Mouse (Mus musculus) activated CD4-positive, CD25-positive, alpha-beta regulatory T cell, adult 9 weeks (primary cell): ENCODE data around the gene Arhgef6. TPM values are rescaled to one million over a fixed set of nuclear protein-coding genes. Genes with fewer than 3 reads are reported as not detected.

Experiments
- polyA plus RNA-seq: library from polyadenylated mRNA; unstranded; fragments of 100-300 nt; shearing (Covaris generic); gene quantifications from one replicate; pipeline ENCODE4 v1.2.1, GENCODE M21; 2017

Gene Arhgef6
- 146 TPM for polyA plus RNA-seq

DNA sequence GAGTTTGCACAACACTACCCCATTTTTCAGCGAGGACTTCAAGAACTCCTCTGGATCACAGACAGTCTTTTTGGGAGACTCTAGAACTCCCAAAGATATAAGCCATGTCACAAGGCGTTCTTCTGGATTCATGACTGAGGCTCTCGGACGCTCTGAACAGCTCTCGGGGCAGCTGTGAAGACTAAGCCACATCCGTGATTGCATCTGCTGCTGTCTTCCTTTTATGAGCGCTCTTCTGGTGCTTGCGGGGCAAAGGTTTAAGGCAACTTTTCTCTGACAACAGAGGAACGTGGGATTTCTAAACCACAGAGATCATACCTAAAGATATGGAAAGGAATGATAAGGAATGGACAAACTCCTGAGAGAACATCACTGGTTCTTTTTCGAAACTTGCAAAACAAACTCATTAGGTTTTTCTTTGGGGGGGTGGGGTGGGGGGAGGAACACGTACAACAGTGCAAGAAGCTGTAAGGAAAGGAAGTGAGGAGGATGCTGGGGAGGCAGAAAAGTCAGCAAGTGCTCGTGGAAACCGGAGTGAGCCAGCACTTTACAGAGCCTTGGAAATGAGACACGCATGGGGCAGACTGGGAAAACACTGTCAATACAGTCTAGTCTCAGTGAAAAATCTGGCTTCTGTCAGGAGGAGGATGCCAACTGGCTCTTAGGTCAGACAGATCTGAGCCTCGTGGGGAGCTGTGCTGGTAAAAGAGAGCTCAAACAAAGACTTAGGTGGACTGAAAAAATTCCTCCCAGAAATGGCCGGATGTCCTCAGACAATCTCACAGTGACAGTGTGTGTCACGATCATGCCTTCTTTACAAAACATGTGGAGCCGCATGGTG lies at the start of gene Arhgef6:
Gene Arhgef6, minus strand, starts transcription at position 359 of the 841 bp plus-strand sequence.

DNA sequence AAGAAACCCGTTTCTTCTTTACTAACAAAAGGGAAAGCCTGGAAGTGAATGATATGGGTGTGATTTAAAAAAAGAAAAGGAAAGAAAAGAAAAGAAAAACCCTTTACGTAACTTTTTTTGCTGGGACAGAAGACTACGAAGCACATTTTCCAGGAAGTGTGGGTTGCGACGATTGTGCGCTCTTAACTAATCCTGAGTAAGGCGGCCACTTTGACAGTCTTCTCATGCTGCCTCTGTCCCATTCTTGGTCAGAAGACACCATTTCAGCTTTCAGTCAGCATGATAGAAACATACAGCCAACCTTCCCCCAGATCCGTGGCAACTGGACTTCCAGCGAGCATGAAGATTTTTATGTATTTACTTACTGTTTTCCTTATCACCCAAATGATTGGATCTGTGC lies 126.7 kb downstream of the Arhgef6 start, which contains the start of gene Cd40lg:
Gene Cd40lg, plus strand, starts transcription at position 268 of the 400 bp plus-strand sequence.

Other genes starting within 250 kb of the Arhgef6 start
- 46.7 TPM for gene Cd40lg, start 126.6 kb downstream of the Arhgef6 start, polyA plus RNA-seq
- 73.7 TPM for gene Rbmx, start 54.3 kb upstream of the Arhgef6 start, polyA plus RNA-seq
- gene Gm364, start 70.4 kb upstream of the Arhgef6 start, polyA plus RNA-seq = not detected
- gene Gpr101, start 165.0 kb upstream of the Arhgef6 start, polyA plus RNA-seq = not detected